Mouse (Mus musculus) brown adipose tissue, adult 24 weeks (tissue): Measurements from ENCODE around the gene Tle1. TPM values are rescaled to one million over a fixed set of nuclear protein-coding genes. Genes with fewer than 3 reads are reported as not detected.

Source experiments
- H3K27ac ChIP-seq: fragments of 200-500 bp; replicated peaks from 2 replicates; pipeline ENCODE4 v1.5.1; 2012; ENCODE audit warnings: low read depth, mild to moderate bottlenecking, low read length
- H3K4me1 ChIP-seq: fragments of 200-500 bp; 2 replicates; pipeline ENCODE4 v1.6.1; 2012; ENCODE audit warnings: low read length, mixed read lengths; ENCODE audit not compliant: control insufficient read depth, insufficient read depth, insufficient read length
- H3K4me3 ChIP-seq: fragments of 200-500 bp; 2 replicates; pipeline ENCODE4 v1.5.1; 2012; ENCODE audit warnings: low read depth, mild to moderate bottlenecking, low read length, moderate library complexity; ENCODE audit not compliant: insufficient read depth
- polyA plus RNA-seq: library from polyadenylated mRNA; stranded (reverse); fragments of >200 nt; gene quantifications from 2 replicates; pipeline ENCODE4 v1.2.4, GENCODE M21; 2012; ENCODE audit not compliant: missing spikeins, insufficient read depth, insufficient read length

Gene Tle1
- polyA plus RNA-seq, 1 experiment = 10.5 TPM

DNA sequence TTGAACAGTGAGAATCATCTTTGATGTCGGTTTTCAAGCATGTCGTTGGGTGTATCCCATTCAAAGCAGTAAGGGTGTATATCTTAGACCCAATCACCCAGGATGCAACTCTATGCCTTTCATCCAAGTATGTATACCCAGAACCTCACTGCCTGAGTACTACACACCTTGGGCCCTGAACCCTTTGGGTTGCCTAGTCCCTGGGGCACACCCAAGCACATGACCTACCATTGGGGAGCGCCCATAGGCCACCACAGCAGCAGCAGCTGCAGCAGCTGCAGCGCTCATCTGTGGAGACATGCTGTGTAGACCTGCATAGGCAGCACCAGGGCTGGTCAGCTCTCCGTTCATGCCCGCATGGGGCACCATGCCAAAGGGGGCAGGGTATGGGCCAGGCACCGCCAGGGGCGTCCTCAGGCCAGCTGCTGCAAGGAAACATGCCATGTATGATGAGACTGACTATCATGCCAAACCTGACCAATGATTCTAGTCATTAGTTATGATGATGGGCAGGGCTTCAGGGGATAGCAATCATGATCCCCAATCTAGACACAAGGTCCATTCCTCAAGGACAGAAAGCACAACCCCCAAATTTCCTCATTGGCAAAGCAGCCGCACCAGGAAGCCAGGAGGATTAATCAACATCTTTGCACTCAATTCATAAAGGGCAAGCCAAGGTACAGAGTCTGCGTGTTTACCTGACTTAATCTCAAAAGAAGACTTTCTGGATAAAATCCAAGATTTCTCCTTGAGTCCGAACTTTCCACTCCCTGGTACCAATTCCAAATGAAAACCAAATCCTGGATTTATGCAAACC is 62.2 kb downstream of the Tle1 start:
- H3K4me3 ChIP-seq = no peak overlapping the region
- H3K4me1 ChIP-seq = no peaks in the 10 kb centered on the region
- no peak overlapping the region for H3K27ac ChIP-seq

- H3K4me3 ChIP-seq = no peak overlapping the region
- H3K27ac ChIP-seq = no peak overlapping the region
Measured at GRCm38 (mm10) chr4:72132646-72133045, 68.1 kb downstream of the Tle1 start.

DNA sequence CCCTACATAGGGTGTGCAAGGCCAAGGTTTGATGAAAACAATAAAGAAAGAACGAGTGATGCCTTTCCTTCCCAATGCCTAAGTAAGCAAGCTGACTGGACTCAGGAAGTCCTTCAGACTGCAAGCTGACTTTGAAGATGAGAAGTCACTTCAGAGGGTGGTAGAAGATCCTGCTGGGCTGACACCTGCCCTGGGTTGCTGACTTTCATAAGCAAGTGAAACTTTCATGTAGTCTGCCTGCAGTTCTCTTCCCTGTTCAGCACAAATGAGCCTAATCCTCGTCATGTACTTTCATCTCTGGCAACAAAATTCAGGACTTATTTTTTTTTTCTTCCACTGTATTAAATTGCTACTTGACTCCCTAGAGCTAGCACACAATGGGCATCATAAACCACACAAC is 73.1 kb downstream of the Tle1 start:
- Histone ChIP-seq H3K4me3 (no peak overlapping the region), H3K27ac (no peak overlapping the region), H3K4me1 (peaks cover 8% of the 10 kb centered on the region; the same call in 1 of the 2 replicates)

More at GRCm38 (mm10) chr4:72132646-72133045, 68.1 kb downstream of the Tle1 start:
- H3K4me1 ChIP-seq = peaks cover 8% of the 10 kb centered on the region; the same call in 1 of the 2 replicates

- Histone ChIP-seq H3K4me1 (no peaks in the 10 kb centered on the region), H3K4me3 (no peak overlapping the region), H3K27ac (no peak overlapping the region)
Measured at GRCm38 (mm10) chr4:72124790-72125189, 75.9 kb downstream of the Tle1 start.

GRCm38 (mm10) chr4:72122837-72123236 is 77.9 kb downstream of the Tle1 start:
- H3K4me3 ChIP-seq = no peak overlapping the region
- H3K27ac ChIP-seq = no peak overlapping the region
- H3K4me1 ChIP-seq = no peaks in the 10 kb centered on the region

GRCm38 (mm10) chr4:72122343-72122742 is 78.4 kb downstream of the Tle1 start:
- no peak overlapping the region for H3K4me3 ChIP-seq
- no peak overlapping the region for H3K27ac ChIP-seq
- H3K4me1 ChIP-seq = no peaks in the 10 kb centered on the region

GRCm38 (mm10) chr4:72120050-72120449 is 80.7 kb downstream of the Tle1 start:
- Histone ChIP-seq H3K4me1 (no peaks in the 10 kb centered on the region), H3K4me3 (no peak overlapping the region), H3K27ac (no peak overlapping the region)

DNA sequence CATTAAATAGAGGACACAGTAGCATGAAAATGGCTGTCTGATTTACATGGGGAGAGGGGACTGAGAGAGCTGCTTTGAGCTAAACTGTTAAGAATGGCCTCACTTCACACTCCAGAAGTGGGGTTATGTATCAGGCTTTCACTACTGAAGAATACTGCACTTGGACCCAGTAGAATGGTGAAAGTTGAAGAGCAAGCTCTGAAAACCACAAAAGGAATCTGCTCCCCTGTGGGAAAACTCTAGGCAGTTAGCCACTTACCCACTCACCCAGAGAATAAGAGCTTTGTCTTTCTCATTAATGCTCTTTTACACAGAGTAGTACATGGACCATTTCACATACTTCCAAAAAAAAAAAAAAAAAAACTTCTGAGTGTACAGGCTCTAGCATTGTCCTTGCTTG is 95.0 kb downstream of the Tle1 start:
- Histone ChIP-seq H3K4me3 (no peak overlapping the region), H3K4me1 (no peaks in the 10 kb centered on the region), H3K27ac (no peak overlapping the region)

GRCm38 (mm10) chr4:72104186-72104585 is 96.5 kb downstream of the Tle1 start:
- Histone ChIP-seq H3K27ac (no peak overlapping the region), H3K4me3 (no peak overlapping the region), H3K4me1 (no peaks in the 10 kb centered on the region)

- Histone ChIP-seq H3K4me1 (no peaks in the 10 kb centered on the region), H3K4me3 (no peak overlapping the region), H3K27ac (no peak overlapping the region)
Measured at GRCm38 (mm10) chr4:72087811-72088210, 112.9 kb downstream of the Tle1 start.

- no peak overlapping the region for H3K4me3 ChIP-seq
- H3K4me1 ChIP-seq = no peaks in the 10 kb centered on the region
- no peak overlapping the region for H3K27ac ChIP-seq
Measured at GRCm38 (mm10) chr4:72069111-72069534, 131.6 kb downstream of the Tle1 start.

DNA sequence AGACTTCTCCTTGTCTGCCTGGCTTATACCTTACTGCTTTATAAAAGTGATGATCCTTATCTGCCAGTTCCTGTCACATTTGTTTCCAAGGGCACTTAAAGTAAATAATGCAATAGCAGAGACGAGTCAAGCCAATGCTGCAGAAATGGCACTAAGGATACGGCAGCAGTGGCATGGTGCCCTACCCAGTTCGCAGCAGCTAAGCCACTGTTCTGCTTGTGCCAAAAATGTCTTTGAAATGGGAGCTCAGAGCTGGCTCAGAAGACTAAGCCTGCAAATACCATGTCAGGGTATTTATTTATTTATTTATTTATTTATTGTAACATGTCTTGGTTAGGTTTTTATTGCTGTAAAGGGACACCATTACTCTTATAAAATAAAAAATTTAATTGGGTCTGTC is 132.8 kb downstream of the Tle1 start:
- H3K4me1 ChIP-seq = no peaks in the 10 kb centered on the region
- no peak overlapping the region for H3K4me3 ChIP-seq
- H3K27ac ChIP-seq = no peak overlapping the region
